Comparison of ENCODE assay signal across 25 mouse cellular contexts in the genomic region with DNA sequence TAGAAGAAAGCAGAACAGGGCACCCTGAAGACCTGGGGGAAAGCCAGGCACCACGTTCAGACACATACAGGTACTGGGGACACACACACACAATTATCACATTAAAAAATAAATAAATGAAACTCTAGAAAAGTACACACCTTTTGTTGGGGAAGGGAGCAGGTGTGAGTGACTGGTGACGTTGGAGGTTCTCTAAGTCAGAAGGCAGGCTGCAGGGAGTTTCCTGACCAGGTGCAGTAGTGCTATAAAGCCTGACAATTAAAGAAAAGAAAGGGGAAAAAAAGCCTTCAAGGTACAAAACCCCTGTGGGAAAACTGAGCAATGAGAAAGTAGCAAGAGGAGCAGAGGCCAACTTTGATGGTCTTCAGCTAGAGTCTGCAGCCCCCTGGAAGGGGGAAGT.
A peak's percentile ranks its signal among the peaks of the same experiment; 100 is the strongest.
DNase-seq lines count a peak whose midpoint lies in the region; ATAC-seq and TF ChIP-seq lines count a peak whose summit lies in the region.
"Had no signal": no experiment of that assay in that cellular context is flagged by ENCODE, and none has a peak within 500 bp of the region (broad histone marks: within the 10 kb centered on the region; RNA-seq: fewer than 3 reads in every experiment).

No protein-coding gene starts in this region.

- H3K9me3 ChIP-seq in embryonic facial prominence, embryonic 13.5 days, result no peaks in the 10 kb centered on the region
- H3K9me3 ChIP-seq in embryonic facial prominence, embryonic 10.5 days, result no peaks in the 10 kb centered on the region
- no peaks in the 10 kb centered on the region for H3K9me3 ChIP-seq in CH12.LX (replicated peaks; ENCODE audit: low read length)
- no peaks in the 10 kb centered on the region for H3K9me3 ChIP-seq in liver, embryonic 12.5 days (replicated peaks)
- H3K9me3 ChIP-seq: embryonic facial prominence, embryonic 12.5 days; forebrain, embryonic 12.5 days; forebrain, embryonic 15.5 days; G1E; hindbrain, embryonic 12.5 days; hindbrain, embryonic 15.5 days had no signal

- TF ChIP-seq RAD21 in CH12.LX (IDR thresholded peaks at IDR 0.05; ENCODE audit: low read depth, low read length), result no peak; the same call in 1 of the 2 replicates

- TF ChIP-seq EP300 in CH12.LX (IDR thresholded peaks at IDR 0.05; ENCODE audit: low read length), result no peak

- peak overlapping the region; percentile 28; the same call in 1 of the 2 replicates for H3K27ac ChIP-seq in embryonic facial prominence, embryonic 13.5 days
- H3K27ac ChIP-seq in embryonic facial prominence, embryonic 10.5 days (replicated peaks), result no peak overlapping the region
- H3K27ac ChIP-seq in CH12.LX (ENCODE audit: insufficient read depth, low read depth), result peak overlapping the region; percentile 95
- H3K27ac ChIP-seq in small intestine, adult 2 months (ENCODE audit: insufficient read depth, low read depth, low read length), result peak overlapping the region; percentile 31; the same call in 1 of the 2 replicates
- no peak overlapping the region for H3K27ac ChIP-seq in liver, embryonic 12.5 days
- H3K27ac ChIP-seq: embryonic facial prominence, embryonic 12.5 days; forebrain, embryonic 12.5 days; forebrain, embryonic 15.5 days; hindbrain, embryonic 12.5 days; hindbrain, embryonic 15.5 days had no signal

- H3K9ac ChIP-seq in embryonic facial prominence, embryonic 13.5 days, result no peak overlapping the region
- H3K9ac ChIP-seq in CH12.LX (ENCODE audit: insufficient read depth, low read depth), result peak overlapping the region; percentile 64
- no peak overlapping the region for H3K9ac ChIP-seq in liver, embryonic 12.5 days
- H3K9ac ChIP-seq: embryonic facial prominence, embryonic 12.5 days; forebrain, embryonic 12.5 days; forebrain, embryonic 15.5 days; hindbrain, embryonic 12.5 days; hindbrain, embryonic 15.5 days had no signal

- no peak overlapping the region for H3K4me3 ChIP-seq in embryonic facial prominence, embryonic 13.5 days
- no peak overlapping the region for H3K4me3 ChIP-seq in embryonic facial prominence, embryonic 10.5 days
- H3K4me3 ChIP-seq in CH12.LX (replicated peaks in 1 of 3; ENCODE audit: low read depth in 2 of 3, low read length in 2 of 3, poor library complexity in 1 of 3), result peak overlapping the region; percentile 27 to 37 (median 32)
- no peak overlapping the region for H3K4me3 ChIP-seq in small intestine, adult 2 months (ENCODE audit: low read depth, low read length)
- no peak overlapping the region for H3K4me3 ChIP-seq in liver, embryonic 12.5 days
- H3K4me3 ChIP-seq: embryonic facial prominence, embryonic 12.5 days; erythroblast, embryonic 14.5 days; forebrain, embryonic 12.5 days; forebrain, embryonic 15.5 days; hindbrain, embryonic 12.5 days; hindbrain, embryonic 15.5 days had no signal

- H3K4me2 ChIP-seq in embryonic facial prominence, embryonic 13.5 days, result no peak overlapping the region
- peak overlapping the region; percentile 77 for H3K4me2 ChIP-seq in CH12.LX (ENCODE audit: insufficient read depth, low read depth, poor library complexity, severe bottlenecking)
- H3K4me2 ChIP-seq in liver, embryonic 12.5 days, result no peak overlapping the region
- H3K4me2 ChIP-seq: embryonic facial prominence, embryonic 12.5 days; forebrain, embryonic 12.5 days; forebrain, embryonic 15.5 days; heart, embryonic 11.5 days; hindbrain, embryonic 12.5 days; hindbrain, embryonic 15.5 days had no signal

- WGBS in embryonic facial prominence, embryonic 13.5 days, result 65% methylated on average over 2 of the region's 2 CpGs
- 72% methylated on average over 2 of the region's 2 CpGs for WGBS in embryonic facial prominence, embryonic 10.5 days
- 24% methylated on average over 2 of the region's 2 CpGs for WGBS in small intestine, adult 2 months
- WGBS in liver, embryonic 12.5 days (ENCODE audit: insufficient replicate concordance), result 47% methylated on average over 2 of the region's 2 CpGs

- no peak for DNase-seq in embryonic facial prominence, embryonic 10.5 days (ENCODE audit: low spot score)
- DNase-seq in A20 (ENCODE audit: low read depth, low spot score), result peak; percentile 88
- no peak for DNase-seq in CH12.LX (ENCODE audit: extremely low read depth)
- no peak for DNase-seq in right cerebral cortex, adult 2 months (ENCODE audit: low spot score in 2 of 2)
- no peak for DNase-seq in neural tube, embryonic 10.5 days (ENCODE audit: extremely low spot score, low spot score)
- DNase-seq: adrenal gland, adult 2 months; adrenal gland, postnatal 14 days; B cell, adult 2 months; cerebellum, adult 11 months; cerebellum, adult 2 months; cerebellum, adult 9-11 months; gastrocnemius, postnatal 25 days had no signal

- in situ Hi-C loops in CH12.LX (cut with MboI; ENCODE audit: low pct_ligation_motif_present, low pct_unique_long_range_greater_than_20kb, low sequenced_read_pairs), result no loop called here

- ATAC-seq in embryonic facial prominence, embryonic 13.5 days (ENCODE audit: insufficient number of reproducible peaks, insufficient read depth, low FRiP score, low TSS enrichment, low read depth), result no peak
- ATAC-seq in liver, embryonic 12.5 days, result no peak
- ATAC-seq: forebrain, embryonic 15.5 days; intestine, embryonic 16.5 days; Patski had no signal

- TF ChIP-seq POLR2A in CH12.LX (IDR thresholded peaks at IDR 0.05; ENCODE audit: low read depth, low read length), result no peak; the same call in 1 of the 2 replicates
- no peak for TF ChIP-seq POLR2A in small intestine, adult 2 months (IDR thresholded peaks at IDR 0.05; ENCODE audit: low read depth, low read length)

- TF ChIP-seq CTCF in CH12.LX (conservative IDR thresholded peaks at IDR 0.05 in 1 of 2, IDR thresholded peaks at IDR 0.05 in 1 of 2; ENCODE audit: low read depth in 2 of 2, low read length in 2 of 2), result no peak
- no peak for TF ChIP-seq CTCF in small intestine, adult 2 months (IDR thresholded peaks at IDR 0.05; ENCODE audit: extremely low read depth, insufficient read length, insufficient replicate concordance, low read depth, low read length)

- dilution Hi-C loops in CH12.LX (cut with MboI; ENCODE audit: extremely low pct_ligation_motif_present, extremely low pct_unique_long_range_greater_than_20kb, low sequenced_read_pairs), result no loop called here

- no peaks in the 10 kb centered on the region for H3K36me3 ChIP-seq in embryonic facial prominence, embryonic 13.5 days
- no peaks in the 10 kb centered on the region for H3K36me3 ChIP-seq in embryonic facial prominence, embryonic 10.5 days (replicated peaks)
- peaks cover 0 to 12% of the 10 kb centered on the region in 2 experiments for H3K36me3 ChIP-seq in CH12.LX (replicated peaks in 1 of 2; ENCODE audit: control insufficient read depth in 1 of 2, insufficient read depth in 1 of 2, low read length in 1 of 2)
- H3K36me3 ChIP-seq in small intestine, adult 2 months (ENCODE audit: control insufficient read depth, insufficient read depth, low read length), result no peaks in the 10 kb centered on the region
- H3K36me3 ChIP-seq in liver, embryonic 12.5 days, result no peaks in the 10 kb centered on the region
- H3K36me3 ChIP-seq: embryonic facial prominence, embryonic 12.5 days; forebrain, embryonic 12.5 days; forebrain, embryonic 15.5 days; G1E; hindbrain, embryonic 12.5 days; hindbrain, embryonic 15.5 days had no signal

- H3K4me1 ChIP-seq in embryonic facial prominence, embryonic 13.5 days, result peaks cover 45% of the 10 kb centered on the region
- H3K4me1 ChIP-seq in embryonic facial prominence, embryonic 10.5 days, result peaks cover 21% of the 10 kb centered on the region
- H3K4me1 ChIP-seq in CH12.LX (ENCODE audit: control insufficient read depth in 1 of 2, insufficient read depth in 2 of 2), result peaks cover 29 to 81% of the 10 kb centered on the region in 2 experiments
- H3K4me1 ChIP-seq in small intestine, adult 2 months (ENCODE audit: control insufficient read depth, insufficient read depth, insufficient read length, low read length), result peaks cover 6% of the 10 kb centered on the region; the same call in 1 of the 2 replicates
- 0 out of 2 replicates have a peak, but pooled peaks cover 4% of the 10 kb centered on the region for H3K4me1 ChIP-seq in liver, embryonic 12.5 days
- H3K4me1 ChIP-seq: forebrain, embryonic 12.5 days; hindbrain, embryonic 12.5 days; hindbrain, embryonic 15.5 days had no signal

- H3K27me3 ChIP-seq in embryonic facial prominence, embryonic 13.5 days, result no peaks in the 10 kb centered on the region
- H3K27me3 ChIP-seq in embryonic facial prominence, embryonic 10.5 days (replicated peaks; ENCODE audit: low read depth, poor library complexity, severe bottlenecking), result no peaks in the 10 kb centered on the region
- H3K27me3 ChIP-seq in CH12.LX (replicated peaks), result no peaks in the 10 kb centered on the region
- no peaks in the 10 kb centered on the region for H3K27me3 ChIP-seq in small intestine, adult 2 months (ENCODE audit: control insufficient read depth, insufficient read depth, low read length)
- peaks cover 6% of the 10 kb centered on the region; the same call in 1 of the 2 replicates for H3K27me3 ChIP-seq in liver, embryonic 12.5 days (replicated peaks)
- H3K27me3 ChIP-seq: embryonic facial prominence, embryonic 12.5 days; forebrain, embryonic 12.5 days; forebrain, embryonic 15.5 days; hindbrain, embryonic 12.5 days; hindbrain, embryonic 15.5 days; Patski had no signal

- H3K79me2 ChIP-seq in CH12.LX (replicated peaks; ENCODE audit: control insufficient read depth, extremely low read depth, insufficient read depth, poor library complexity, severe bottlenecking), result no peaks in the 10 kb centered on the region

TF ChIP-seq in CH12.LX, 34 proteins besides CTCF, POLR2A, EP300 and RAD21:
- no peak for TF ChIP-seq CHD1 (IDR thresholded peaks at IDR 0.05; ENCODE audit: low read depth, low read length)
- TF ChIP-seq MYC (IDR thresholded peaks at IDR 0.05; ENCODE audit: low read depth, low read length), result no peak
- TF ChIP-seq ZC3H11A (IDR thresholded peaks at IDR 0.05; ENCODE audit: low read depth, low read length), result no peak
- TF ChIP-seq ZMIZ1 (IDR thresholded peaks at IDR 0.05; ENCODE audit: low read depth, low read length), result no peak
- no peak for TF ChIP-seq RCOR1 (conservative IDR thresholded peaks at IDR 0.05; ENCODE audit: low read depth, low read length)
- TF ChIP-seq NELFE (IDR thresholded peaks at IDR 0.05; ENCODE audit: low read depth, low read length), result no peak
- TF ChIP-seq E2F4 (IDR thresholded peaks at IDR 0.05; ENCODE audit: insufficient replicate concordance, low read depth, low read length), result no peak
- TF ChIP-seq UBTF (IDR thresholded peaks at IDR 0.05; ENCODE audit: low read depth, low read length), result no peak
- TF ChIP-seq MAFK (IDR thresholded peaks at IDR 0.05; ENCODE audit: insufficient replicate concordance, low read length), result no peak
- TF ChIP-seq IRF4 (IDR thresholded peaks at IDR 0.05; ENCODE audit: low read depth, low read length), result no peak
- TF ChIP-seq GABPA (IDR thresholded peaks at IDR 0.05; ENCODE audit: insufficient replicate concordance, low read depth, low read length), result no peak

Comparison
In these comparisons a context has a peak if more than half of its experiments do, and no peak if none do; other contexts are left out.
1. H3K27ac ChIP-seq: peak in embryonic facial prominence, embryonic 13.5 days (single experiment), CH12.LX (single experiment) and small intestine, adult 2 months (single experiment); none in embryonic facial prominence, embryonic 10.5 days (single experiment) and liver, embryonic 12.5 days (single experiment).
2. H3K4me3 ChIP-seq: peak in CH12.LX (3 of 3); none in embryonic facial prominence, embryonic 13.5 days (single experiment), embryonic facial prominence, embryonic 10.5 days (single experiment), small intestine, adult 2 months (single experiment) and liver, embryonic 12.5 days (single experiment).